Mouse (Mus musculus) limb, embryonic 15.5 days (tissue): ENCODE results near the gene Csnk1g1. TPM values are rescaled to one million over a fixed set of nuclear protein-coding genes. Genes with fewer than 3 reads are reported as not detected.

ENCODE experiments used
- ATAC-seq: fragments of 200-750 bp; cut with Nextera tagmentation; 2 replicates; pipeline ENCODE4 v1.8.0; 2017; ENCODE audit warnings: low read depth, moderate TSS enrichment; ENCODE audit not compliant: insufficient number of reproducible peaks, low FRiP score, low TSS enrichment
- H3K27ac ChIP-seq: fragments of 300-500 bp; sonication (generic); 2 replicates; pipeline ENCODE4 v1.5.1; 2015; ENCODE audit warnings: moderate library complexity, mild to moderate bottlenecking, inconsistent platforms
- H3K27me3 ChIP-seq: fragments of 300-500 bp; sonication (generic); 2 replicates; pipeline ENCODE4 v1.6.1; 2015; ENCODE audit warnings: inconsistent platforms
- H3K36me3 ChIP-seq: fragments of 300-500 bp; sonication (generic); 2 replicates; pipeline ENCODE4 v1.6.1; 2015; ENCODE audit warnings: inconsistent platforms
- H3K4me1 ChIP-seq: fragments of 300-500 bp; sonication (generic); 2 replicates; pipeline ENCODE4 v1.6.1; 2015; ENCODE audit warnings: inconsistent platforms
- H3K4me2 ChIP-seq: fragments of 300-500 bp; sonication (generic); 2 replicates; pipeline ENCODE4 v1.6.1; 2015; ENCODE audit warnings: mild to moderate bottlenecking, inconsistent platforms
- H3K4me3 ChIP-seq: fragments of 300-500 bp; sonication (generic); 2 replicates; pipeline ENCODE4 v1.5.1; 2015; ENCODE audit warnings: mild to moderate bottlenecking, inconsistent platforms
- H3K9ac ChIP-seq: fragments of 300-500 bp; sonication (generic); 2 replicates; pipeline ENCODE4 v1.6.1; 2015; ENCODE audit warnings: inconsistent platforms
- H3K9me3 ChIP-seq: fragments of 300-500 bp; sonication (generic); 2 replicates; pipeline ENCODE4 v1.6.1; 2016; ENCODE audit warnings: inconsistent platforms
- WGBS: fragments of 180-500 bp; shearing (Covaris S2); methylation state at CpG from one replicate; pipeline ENCODE4 v1.1.7; 2015; 5-methylcytosine and 5-hydroxymethylcytosine counted together
- polyA plus RNA-seq: library from polyadenylated mRNA; unstranded; fragments of >200 nt; fragmentation: Nextera tagmentation; extraction: Ambion mirVana; gene quantifications from 2 replicates; pipeline ENCODE4 v1.2.1, GENCODE M21; 2015

Gene Csnk1g1
- polyA plus RNA-seq, 1 experiment from 2014 or later: 17.7 TPM

DNA sequence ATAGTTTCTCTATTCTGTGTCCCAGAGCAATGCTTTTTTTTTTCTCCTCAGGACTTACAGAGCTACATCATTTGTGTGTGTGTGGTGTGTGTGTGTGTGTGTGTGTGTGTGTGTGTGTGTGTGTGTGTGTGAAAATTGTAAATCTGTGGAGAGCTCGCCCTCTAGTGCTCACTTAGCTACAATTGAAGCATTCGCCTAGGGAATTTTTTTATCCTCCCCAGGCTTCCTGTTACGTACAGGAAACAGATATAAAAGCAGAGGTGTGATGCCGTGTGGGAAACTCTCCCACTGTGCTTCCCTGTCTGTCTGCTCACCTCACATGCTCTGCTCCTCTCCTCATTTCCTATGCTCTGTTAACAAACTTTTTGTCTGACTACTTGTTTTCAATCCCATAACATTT is 95.7 kb downstream of the Csnk1g1 start:
- 14% methylated on average over 4 of the region's 4 CpGs for WGBS
- no peak for ATAC-seq
- Histone ChIP-seq H3K9ac (no peak overlapping the region), H3K9me3 (no peaks in the 10 kb centered on the region), H3K4me3 (no peak overlapping the region), H3K36me3 (peaks cover 52% of the 10 kb centered on the region), H3K27me3 (no peaks in the 10 kb centered on the region), H3K4me2 (no peak overlapping the region), H3K27ac (no peak overlapping the region), H3K4me1 (no peaks in the 10 kb centered on the region; the same call in 1 of the 2 replicates)

DNA sequence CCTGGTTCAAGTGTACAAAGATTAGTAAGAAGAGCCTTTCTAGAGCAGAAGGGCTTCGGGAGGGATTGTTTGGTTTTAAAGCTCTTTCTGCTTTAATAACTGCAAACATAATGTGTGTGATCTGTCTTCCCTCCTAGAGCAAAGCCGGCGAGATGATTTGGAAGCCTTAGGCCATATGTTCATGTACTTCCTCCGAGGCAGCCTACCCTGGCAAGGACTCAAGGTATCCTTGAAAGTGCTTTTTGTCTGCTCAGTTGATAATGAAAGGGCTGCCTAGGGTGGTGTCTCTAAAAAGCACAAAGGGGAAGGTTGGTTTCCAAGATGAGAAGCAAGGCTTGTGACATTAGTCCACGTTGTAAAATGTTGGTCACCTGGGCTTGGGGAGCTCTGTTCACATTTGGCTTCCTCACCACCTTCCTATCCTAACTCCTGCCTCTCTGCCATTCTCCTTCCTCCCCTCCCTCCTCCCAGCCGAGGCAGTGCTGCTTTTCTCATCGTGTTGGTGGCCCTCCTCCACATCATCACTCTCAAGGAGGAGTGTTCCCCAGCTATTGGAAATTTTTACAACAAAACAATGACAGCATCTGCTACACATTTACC is 99.0 kb downstream of the Csnk1g1 start:
- no peak for ATAC-seq
- WGBS: 72% methylated on average over 7 of the region's 7 CpGs
- no peaks in the 10 kb centered on the region for H3K27me3 ChIP-seq
- H3K27ac ChIP-seq: no peak overlapping the region
- no peak overlapping the region for H3K4me2 ChIP-seq
- no peak overlapping the region for H3K9ac ChIP-seq
- no peaks in the 10 kb centered on the region for H3K4me1 ChIP-seq
- H3K4me3 ChIP-seq: no peak overlapping the region
- peaks cover 53% of the 10 kb centered on the region for H3K36me3 ChIP-seq
- no peaks in the 10 kb centered on the region for H3K9me3 ChIP-seq

GRCm38 (mm10) chr9:66020601-66021000 is 111.9 kb downstream of the Csnk1g1 start:
- Histone ChIP-seq H3K27me3 (no peaks in the 10 kb centered on the region), H3K9ac (no peak overlapping the region), H3K4me3 (no peak overlapping the region), H3K4me1 (no peaks in the 10 kb centered on the region), H3K27ac (no peak overlapping the region), H3K36me3 (peaks cover 10% of the 10 kb centered on the region), H3K4me2 (no peak overlapping the region), H3K9me3 (no peaks in the 10 kb centered on the region)
- ATAC-seq: no peak

DNA sequence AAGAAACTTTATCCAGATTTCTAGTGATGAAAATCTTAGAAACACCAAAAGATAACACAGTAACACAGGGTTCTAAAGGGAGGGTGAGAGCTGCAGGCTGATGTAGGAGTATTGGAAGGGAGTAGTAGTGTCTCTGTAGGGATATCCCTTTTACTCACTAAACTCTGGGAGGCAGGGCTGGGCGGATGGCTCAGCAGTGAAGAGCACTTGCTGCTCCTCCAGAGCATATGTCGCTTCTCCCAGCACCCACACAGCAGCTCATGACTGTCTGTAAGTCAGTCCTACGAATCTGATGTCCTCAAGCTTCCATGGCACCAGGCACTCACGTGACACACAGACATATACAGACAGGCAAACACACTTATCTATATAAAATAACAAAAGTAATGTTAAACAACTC is 129.4 kb downstream of the Csnk1g1 start:
- Histone ChIP-seq H3K27me3 (no peaks in the 10 kb centered on the region), H3K27ac (no peak overlapping the region), H3K4me3 (no peak overlapping the region), H3K9me3 (no peaks in the 10 kb centered on the region), H3K9ac (no peak overlapping the region), H3K4me1 (no peaks in the 10 kb centered on the region), H3K4me2 (no peak overlapping the region), H3K36me3 (peaks cover 55% of the 10 kb centered on the region)
- no peak for ATAC-seq
- 86% methylated on average over 4 of the region's 4 CpGs for WGBS

DNA sequence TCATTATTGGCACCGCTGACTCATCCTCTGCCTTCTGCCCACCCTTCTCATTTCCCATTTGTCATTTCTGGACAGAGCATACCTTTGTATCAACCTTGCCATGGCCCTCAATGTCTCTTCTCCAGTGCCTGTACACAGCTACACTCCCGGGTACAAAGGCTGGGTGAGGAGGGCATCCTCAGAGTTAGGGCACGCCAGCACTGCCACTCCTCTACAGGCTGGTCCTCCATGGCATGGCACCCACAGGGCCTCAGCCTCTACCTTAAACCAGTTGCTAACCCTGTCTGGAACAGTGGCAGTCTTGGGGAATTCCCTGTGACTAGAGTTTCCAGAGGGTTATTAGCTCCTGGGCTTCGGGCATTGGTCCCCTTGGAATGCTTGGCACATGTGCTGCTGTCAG is 129.9 kb downstream of the Csnk1g1 start:
- Histone ChIP-seq H3K27me3 (no peaks in the 10 kb centered on the region), H3K4me1 (no peaks in the 10 kb centered on the region), H3K9ac (no peak overlapping the region), H3K27ac (no peak overlapping the region), H3K4me3 (no peak overlapping the region), H3K4me2 (no peak overlapping the region), H3K36me3 (peaks cover 53% of the 10 kb centered on the region), H3K9me3 (no peaks in the 10 kb centered on the region)
- ATAC-seq: no peak
- WGBS: 93% methylated on average over 4 of the region's 4 CpGs

GRCm38 (mm10) chr9:66039290-66039689 is 130.6 kb downstream of the Csnk1g1 start:
- no peaks in the 10 kb centered on the region for H3K9me3 ChIP-seq
- no peak overlapping the region for H3K27ac ChIP-seq
- 74% methylated on average over 4 of the region's 4 CpGs for WGBS
- H3K27me3 ChIP-seq: no peaks in the 10 kb centered on the region
- H3K4me2 ChIP-seq: no peak overlapping the region
- H3K4me3 ChIP-seq: no peak overlapping the region
- no peak for ATAC-seq
- H3K36me3 ChIP-seq: peaks cover 46% of the 10 kb centered on the region
- H3K4me1 ChIP-seq: no peaks in the 10 kb centered on the region
- H3K9ac ChIP-seq: no peak overlapping the region

- Histone ChIP-seq H3K4me1 (no peaks in the 10 kb centered on the region), H3K27ac (no peak overlapping the region), H3K36me3 (peaks cover 37% of the 10 kb centered on the region), H3K4me2 (no peak overlapping the region), H3K9ac (no peak overlapping the region), H3K9me3 (no peaks in the 10 kb centered on the region), H3K4me3 (no peak overlapping the region), H3K27me3 (no peaks in the 10 kb centered on the region)
- no peak for ATAC-seq
- WGBS: 89% methylated on average over 3 of the region's 3 CpGs
Observed at GRCm38 (mm10) chr9:66040801-66041200, 132.1 kb downstream of the Csnk1g1 start.

- 80% methylated on average over 4 of the region's 4 CpGs for WGBS
- H3K4me1 ChIP-seq: no peaks in the 10 kb centered on the region
- H3K4me2 ChIP-seq: no peak overlapping the region
- no peak overlapping the region for H3K9ac ChIP-seq
- no peaks in the 10 kb centered on the region for H3K9me3 ChIP-seq
- ATAC-seq: no peak
- no peak overlapping the region for H3K4me3 ChIP-seq
- no peaks in the 10 kb centered on the region for H3K27me3 ChIP-seq
- H3K36me3 ChIP-seq: peaks cover 29% of the 10 kb centered on the region
- no peak overlapping the region for H3K27ac ChIP-seq
Observed at GRCm38 (mm10) chr9:66042331-66042730, 133.6 kb downstream of the Csnk1g1 start.

GRCm38 (mm10) chr9:66043241-66043640 is 134.5 kb downstream of the Csnk1g1 start:
- H3K27me3 ChIP-seq: no peaks in the 10 kb centered on the region
- ATAC-seq: no peak
- H3K4me1 ChIP-seq: no peaks in the 10 kb centered on the region
- 97% methylated on average over 3 of the region's 3 CpGs for WGBS
- peaks cover 27% of the 10 kb centered on the region for H3K36me3 ChIP-seq
- H3K27ac ChIP-seq: no peak overlapping the region
- no peaks in the 10 kb centered on the region for H3K9me3 ChIP-seq
- no peak overlapping the region for H3K4me2 ChIP-seq
- H3K4me3 ChIP-seq: no peak overlapping the region
- no peak overlapping the region for H3K9ac ChIP-seq

- Histone ChIP-seq H3K9me3 (no peaks in the 10 kb centered on the region), H3K4me2 (no peak overlapping the region), H3K27ac (no peak overlapping the region), H3K4me1 (no peaks in the 10 kb centered on the region), H3K36me3 (no peaks in the 10 kb centered on the region), H3K27me3 (no peaks in the 10 kb centered on the region), H3K9ac (no peak overlapping the region), H3K4me3 (no peak overlapping the region)
- ATAC-seq: no peak
- 73% methylated on average over 6 of the region's 6 CpGs for WGBS
Observed at GRCm38 (mm10) chr9:66049931-66050601, 141.3 kb downstream of the Csnk1g1 start.

- no peaks in the 10 kb centered on the region for H3K36me3 ChIP-seq
- H3K4me3 ChIP-seq: no peak overlapping the region
- H3K4me2 ChIP-seq: no peak overlapping the region
- 67% methylated on average over 4 of the region's 4 CpGs for WGBS
- no peak overlapping the region for H3K27ac ChIP-seq
- no peaks in the 10 kb centered on the region for H3K4me1 ChIP-seq
- ATAC-seq: no peak
- H3K27me3 ChIP-seq: no peaks in the 10 kb centered on the region
- no peak overlapping the region for H3K9ac ChIP-seq
- no peaks in the 10 kb centered on the region for H3K9me3 ChIP-seq
Observed at GRCm38 (mm10) chr9:66051493-66051892, 142.8 kb downstream of the Csnk1g1 start.

DNA sequence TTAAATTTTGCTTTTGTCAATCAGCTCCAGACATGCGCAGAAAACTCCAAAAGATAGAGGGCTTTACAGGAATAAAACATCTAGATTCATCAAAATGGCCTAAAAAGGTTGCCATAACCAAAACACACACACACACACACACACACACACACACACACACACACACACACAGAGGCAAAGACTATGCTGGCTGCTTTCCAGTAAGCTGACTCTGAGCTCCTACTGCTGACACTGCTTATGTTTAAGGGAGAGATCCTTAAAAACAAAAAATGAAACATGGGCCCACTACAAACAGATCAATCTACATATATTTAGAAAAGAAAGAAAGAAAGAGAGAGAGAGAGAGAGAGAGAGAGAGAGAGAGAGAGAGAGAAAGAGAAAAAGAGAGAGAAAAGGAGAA is 144.0 kb downstream of the Csnk1g1 start:
- Histone ChIP-seq H3K9ac (no peak overlapping the region), H3K27ac (no peak overlapping the region), H3K4me3 (no peak overlapping the region), H3K9me3 (no peaks in the 10 kb centered on the region), H3K4me1 (no peaks in the 10 kb centered on the region), H3K36me3 (no peaks in the 10 kb centered on the region), H3K27me3 (no peaks in the 10 kb centered on the region), H3K4me2 (no peak overlapping the region)
- WGBS: 94% methylated on average over 1 of the region's 1 CpGs
- no peak for ATAC-seq

GRCm38 (mm10) chr9:66053620-66054019 is 144.9 kb downstream of the Csnk1g1 start:
- no peaks in the 10 kb centered on the region for H3K36me3 ChIP-seq
- ATAC-seq: no peak
- H3K27me3 ChIP-seq: no peaks in the 10 kb centered on the region
- 36% methylated on average over 1 of the region's 1 CpGs for WGBS
- no peak overlapping the region for H3K4me2 ChIP-seq
- no peaks in the 10 kb centered on the region for H3K9me3 ChIP-seq
- no peak overlapping the region for H3K27ac ChIP-seq
- no peaks in the 10 kb centered on the region for H3K4me1 ChIP-seq
- no peak overlapping the region for H3K9ac ChIP-seq
- H3K4me3 ChIP-seq: no peak overlapping the region
